Mouse (Mus musculus): ENCODE measurements around the gene Asic4. TPM values are rescaled to one million over a fixed set of nuclear protein-coding genes. Genes with fewer than 3 reads are reported as not detected.

Gene Asic4
- polyA plus RNA-seq, 2 experiments, result 0.03 TPM; not detected in 1

GRCm38 (mm10) chr1:75422216-75422822, 27.9 kb upstream of the Asic4 start:
- Histone ChIP-seq H3K27ac (no peak overlapping the region), H3K9me3 (ENCODE audit: control insufficient read depth, low read length) (no peaks in the 10 kb centered on the region), H3K36me3 (replicated peaks; ENCODE audit: control insufficient read depth, insufficient read depth, low read depth) (no peaks in the 10 kb centered on the region), H3K9ac (replicated peaks) (no peak overlapping the region), H3K4me3 (ENCODE audit: insufficient read depth in 1 of 2, low read depth in 2 of 2, low read length in 2 of 2) (no peak overlapping the region), H3K4me1 (replicated peaks; ENCODE audit: control insufficient read depth in 2 of 2, insufficient read depth in 2 of 2, low read length in 1 of 2) (no peaks in the 10 kb centered on the region), H3K27me3 (ENCODE audit: control insufficient read depth, insufficient read depth, low read length) (peaks cover 46% of the 10 kb centered on the region), H3K4me2 (ENCODE audit: low read depth) (no peak overlapping the region)
- ATAC-seq (ENCODE audit: insufficient read depth) (no peak), DNase-seq (ENCODE audit: low read depth in 3 of 3, low spot score in 3 of 3) (no peak)
- no peak for TF ChIP-seq EP300 (IDR thresholded peaks at IDR 0.05; ENCODE audit: low read depth)
- no peak for TF ChIP-seq CTCF (IDR thresholded peaks at IDR 0.05; ENCODE audit: low read depth)
- WGBS (ENCODE audit: insufficient replicate concordance), result 4% methylated on average over 32 of the region's 32 CpGs

- H3K9me3 ChIP-seq (ENCODE audit: control insufficient read depth, low read length), result no peaks in the 10 kb centered on the region
- peaks cover 46% of the 10 kb centered on the region for H3K27me3 ChIP-seq (ENCODE audit: control insufficient read depth, insufficient read depth, low read length)
- no peak for DNase-seq (ENCODE audit: low read depth in 3 of 3, low spot score in 3 of 3)
- peak overlapping the region; percentile 40 for H3K4me2 ChIP-seq (ENCODE audit: low read depth)
- ATAC-seq (ENCODE audit: insufficient read depth), result no peak
- 0 out of 4 replicates have a peak overlapping the region, but pooled peaks of 1 of the 2 experiments have one; percentile 18 for H3K4me3 ChIP-seq (ENCODE audit: insufficient read depth in 1 of 2, low read depth in 2 of 2, low read length in 2 of 2)
- no peaks in the 10 kb centered on the region for H3K36me3 ChIP-seq (replicated peaks; ENCODE audit: control insufficient read depth, insufficient read depth, low read depth)
- 1% methylated on average over 71 of the region's 71 CpGs for WGBS (ENCODE audit: insufficient replicate concordance)
- H3K27ac ChIP-seq, result no peak overlapping the region
- no peaks in the 10 kb centered on the region for H3K4me1 ChIP-seq (replicated peaks; ENCODE audit: control insufficient read depth in 2 of 2, insufficient read depth in 2 of 2, low read length in 1 of 2)
- TF ChIP-seq CTCF (IDR thresholded peaks at IDR 0.05; ENCODE audit: low read depth) (no peak), EP300 (IDR thresholded peaks at IDR 0.05; ENCODE audit: low read depth) (no peak)
- no peak overlapping the region for H3K9ac ChIP-seq (replicated peaks)
These were observed 27.3 kb upstream of the Asic4 start for GRCm38 (mm10) chr1:75422823-75423471.

GRCm38 (mm10) chr1:75423780-75424390, 26.4 kb upstream of the Asic4 start:
- Histone ChIP-seq H3K4me1 (replicated peaks; ENCODE audit: control insufficient read depth in 2 of 2, insufficient read depth in 2 of 2, low read length in 1 of 2) (no peaks in the 10 kb centered on the region), H3K27me3 (ENCODE audit: control insufficient read depth, insufficient read depth, low read length) (peaks cover 46% of the 10 kb centered on the region)

GRCm38 (mm10) chr1:75425796-75426471, 24.3 kb upstream of the Asic4 start:
- no peak overlapping the region for H3K4me2 ChIP-seq (ENCODE audit: low read depth)
- no peaks in the 10 kb centered on the region for H3K36me3 ChIP-seq (replicated peaks; ENCODE audit: control insufficient read depth, insufficient read depth, low read depth)
- H3K9ac ChIP-seq (replicated peaks), result no peak overlapping the region
- peaks cover 40% of the 10 kb centered on the region for H3K27me3 ChIP-seq (ENCODE audit: control insufficient read depth, insufficient read depth, low read length)
- WGBS (ENCODE audit: insufficient replicate concordance), result 11% methylated on average over 10 of the region's 10 CpGs
- ATAC-seq (ENCODE audit: insufficient read depth) (no peak), DNase-seq (ENCODE audit: low read depth in 3 of 3, low spot score in 3 of 3) (no peak)
- no peaks in the 10 kb centered on the region for H3K9me3 ChIP-seq (ENCODE audit: control insufficient read depth, low read length)
- no peak overlapping the region for H3K4me3 ChIP-seq (ENCODE audit: insufficient read depth in 1 of 2, low read depth in 2 of 2, low read length in 2 of 2)
- H3K27ac ChIP-seq, result no peak overlapping the region
- H3K4me1 ChIP-seq (replicated peaks; ENCODE audit: control insufficient read depth in 2 of 2, insufficient read depth in 2 of 2, low read length in 1 of 2), result no peaks in the 10 kb centered on the region
- TF ChIP-seq EP300 (IDR thresholded peaks at IDR 0.05; ENCODE audit: low read depth) (no peak), CTCF (IDR thresholded peaks at IDR 0.05; ENCODE audit: low read depth) (peak; percentile 77)

More at GRCm38 (mm10) chr1:75423780-75424390, 26.4 kb upstream of the Asic4 start:
- H3K27ac ChIP-seq, result no peak overlapping the region
- WGBS (ENCODE audit: insufficient replicate concordance), result 56% methylated on average over 11 of the region's 11 CpGs
- H3K4me3 ChIP-seq (ENCODE audit: insufficient read depth in 1 of 2, low read depth in 2 of 2, low read length in 2 of 2), result no peak overlapping the region
- ATAC-seq (ENCODE audit: insufficient read depth), result no peak
- H3K9me3 ChIP-seq (ENCODE audit: control insufficient read depth, low read length), result no peaks in the 10 kb centered on the region
- DNase-seq (ENCODE audit: low read depth in 3 of 3, low spot score in 3 of 3), result no peak
- H3K9ac ChIP-seq (replicated peaks), result no peak overlapping the region
- TF ChIP-seq EP300 (IDR thresholded peaks at IDR 0.05; ENCODE audit: low read depth) (no peak), CTCF (IDR thresholded peaks at IDR 0.05; ENCODE audit: low read depth) (no peak)
- no peak overlapping the region for H3K4me2 ChIP-seq (ENCODE audit: low read depth)
- H3K36me3 ChIP-seq (replicated peaks; ENCODE audit: control insufficient read depth, insufficient read depth, low read depth), result no peaks in the 10 kb centered on the region

All from liver, embryonic 14.5 days (tissue).